In the genomic region with DNA sequence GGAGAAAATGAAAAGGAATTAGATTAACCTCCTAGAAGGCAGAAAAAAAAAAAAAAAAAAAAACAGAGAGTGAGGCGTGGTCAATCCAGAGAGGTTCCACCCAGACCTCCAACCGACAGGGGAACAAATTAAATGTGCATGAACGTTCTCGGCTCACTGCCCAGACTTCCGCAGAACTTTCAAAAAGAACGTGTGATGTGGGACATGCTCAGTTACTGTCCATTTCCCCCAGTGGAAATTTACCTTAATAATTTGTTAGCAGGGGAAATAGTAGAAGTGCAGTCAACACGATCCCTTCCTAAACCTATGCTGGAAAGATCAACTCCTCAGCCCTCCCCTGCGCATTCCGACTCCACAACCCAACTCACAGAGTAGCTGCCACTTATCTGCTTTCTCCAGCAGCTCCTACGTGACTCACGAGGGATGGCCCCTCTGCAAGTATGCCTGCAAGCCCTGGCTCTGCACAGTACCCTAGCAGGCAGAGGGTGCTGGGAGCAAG, we compare ENCODE assay signal across 8 mouse cellular contexts. TPM values are rescaled to one million over a fixed set of nuclear protein-coding genes. Genes with fewer than 3 reads are reported as not detected.
DNase-seq lines count a peak whose midpoint lies in the region; ATAC-seq and TF ChIP-seq lines count a peak whose summit lies in the region.

No protein-coding gene starts in this region.

- no peak for ATAC-seq in forebrain, embryonic 14.5 days
- peak; percentile 63 for ATAC-seq in common myeloid progenitor, adult 5-6 weeks (replicated peaks; ENCODE audit: low read depth, poor library complexity, severe bottlenecking)
- peak; percentile 84 for ATAC-seq in intestine, embryonic 16.5 days
- ATAC-seq in liver, postnatal 0 days, result peak; percentile 99

- peak; percentile 87 for TF ChIP-seq EP300 in liver, postnatal 0 days (IDR thresholded peaks at IDR 0.05; ENCODE audit: low read depth)

- DNase-seq in forebrain, embryonic 10.5 days (ENCODE audit: extremely low spot score, low spot score), result no peak
- DNase-seq in forebrain, embryonic 14.5 days (ENCODE audit: low spot score), result no peak
- DNase-seq in liver, postnatal 0 days, result peak; percentile 67
- no peak for DNase-seq in natural killer cell, adult 2 months (ENCODE audit: low spot score in 2 of 2)
- no peak for DNase-seq in Muller cell, postnatal 12 days (ENCODE audit: inconsistent ontology term)
- DNase-seq in cerebellum, adult 9-11 months, result no peak

- 0 out of 2 replicates have a peak, but pooled peaks have one; percentile 1 for TF ChIP-seq CTCF in liver, postnatal 0 days (IDR thresholded peaks at IDR 0.05; ENCODE audit: low read depth)

- no peak overlapping the region for H3K4me3 ChIP-seq in forebrain, embryonic 10.5 days
- no peak overlapping the region for H3K4me3 ChIP-seq in forebrain, embryonic 14.5 days (ENCODE audit: low read depth, low read length)
- H3K4me3 ChIP-seq in intestine, embryonic 16.5 days (ENCODE audit: low read length), result no peak overlapping the region
- peak overlapping the region; percentile 29 for H3K4me3 ChIP-seq in liver, postnatal 0 days (ENCODE audit: low read depth, low read length)

- 76% methylated on average over 11 of the region's 11 CpGs for WGBS in forebrain, embryonic 10.5 days
- WGBS in forebrain, embryonic 14.5 days, result 64% methylated on average over 11 of the region's 11 CpGs
- WGBS in intestine, embryonic 16.5 days, result 44% methylated on average over 11 of the region's 11 CpGs
- WGBS in liver, postnatal 0 days (ENCODE audit: insufficient replicate concordance), result 38% methylated on average over 11 of the region's 11 CpGs

- no peaks in the 10 kb centered on the region for H3K36me3 ChIP-seq in forebrain, embryonic 10.5 days (replicated peaks)
- no peaks in the 10 kb centered on the region for H3K36me3 ChIP-seq in forebrain, embryonic 14.5 days (ENCODE audit: control insufficient read depth, insufficient read depth, low read length)
- H3K36me3 ChIP-seq in intestine, embryonic 16.5 days (ENCODE audit: control insufficient read depth, insufficient read depth, low read length), result no peaks in the 10 kb centered on the region
- H3K36me3 ChIP-seq in liver, postnatal 0 days (replicated peaks; ENCODE audit: insufficient read depth, low read length), result no peaks in the 10 kb centered on the region

- peaks cover 42% of the 10 kb centered on the region for H3K4me1 ChIP-seq in forebrain, embryonic 10.5 days
- H3K4me1 ChIP-seq in forebrain, embryonic 14.5 days (ENCODE audit: control insufficient read depth, insufficient read depth, low read length), result no peaks in the 10 kb centered on the region
- peaks cover 24% of the 10 kb centered on the region for H3K4me1 ChIP-seq in intestine, embryonic 16.5 days (ENCODE audit: control insufficient read depth, insufficient read depth, low read length)
- peaks cover 17% of the 10 kb centered on the region for H3K4me1 ChIP-seq in liver, postnatal 0 days (ENCODE audit: insufficient read depth)

- H3K4me2 ChIP-seq in forebrain, embryonic 14.5 days (ENCODE audit: low read length), result no peak overlapping the region
- H3K4me2 ChIP-seq in intestine, embryonic 16.5 days (ENCODE audit: low read depth, low read length), result peak overlapping the region; percentile 5; the same call in 1 of the 2 replicates
- H3K4me2 ChIP-seq in liver, postnatal 0 days (ENCODE audit: low read depth, low read length), result peak overlapping the region; percentile 70

- no peaks in the 10 kb centered on the region for H3K27me3 ChIP-seq in forebrain, embryonic 10.5 days (ENCODE audit: poor library complexity, severe bottlenecking)
- H3K27me3 ChIP-seq in forebrain, embryonic 14.5 days (replicated peaks; ENCODE audit: control insufficient read depth, insufficient read depth, low read length), result no peaks in the 10 kb centered on the region
- H3K27me3 ChIP-seq in intestine, embryonic 16.5 days (replicated peaks; ENCODE audit: control insufficient read depth, insufficient read depth, low read length), result no peaks in the 10 kb centered on the region
- H3K27me3 ChIP-seq in liver, postnatal 0 days (ENCODE audit: insufficient read depth, low read length), result no peaks in the 10 kb centered on the region

- H3K9me3 ChIP-seq in forebrain, embryonic 10.5 days, result no peaks in the 10 kb centered on the region
- H3K9me3 ChIP-seq in forebrain, embryonic 14.5 days (replicated peaks; ENCODE audit: control insufficient read depth, low read length), result no peaks in the 10 kb centered on the region
- no peaks in the 10 kb centered on the region for H3K9me3 ChIP-seq in intestine, embryonic 16.5 days (ENCODE audit: control insufficient read depth, low read length)
- H3K9me3 ChIP-seq in liver, postnatal 0 days (ENCODE audit: low read length), result no peaks in the 10 kb centered on the region

- H3K27ac ChIP-seq in forebrain, embryonic 10.5 days, result peak overlapping the region; percentile 27; the same call in 1 of the 2 replicates
- H3K27ac ChIP-seq in forebrain, embryonic 14.5 days (ENCODE audit: low read depth, low read length), result no peak overlapping the region
- peak overlapping the region; percentile 60 for H3K27ac ChIP-seq in intestine, embryonic 16.5 days (ENCODE audit: low read length)
- H3K27ac ChIP-seq in liver, postnatal 0 days (ENCODE audit: low read depth), result peak overlapping the region; percentile 89

- no peak overlapping the region for H3K9ac ChIP-seq in forebrain, embryonic 14.5 days (ENCODE audit: low read length)
- no peak overlapping the region for H3K9ac ChIP-seq in intestine, embryonic 16.5 days (ENCODE audit: low read depth, low read length)
- H3K9ac ChIP-seq in liver, postnatal 0 days (replicated peaks), result peak overlapping the region; percentile 50

RNA-seq across cellular contexts. Expression of gene St6galnac3, which starts 35.1 kb away (rescaled TPM):
- polyA plus RNA-seq in forebrain, embryonic 10.5 days (2016; fragmentation: Nextera tagmentation; extraction: Ambion mirVana), result 40.0 and 40.5 TPM in 2 replicates
- 23.2 and 24.7 TPM in 2 replicates for polyA plus RNA-seq in forebrain, embryonic 14.5 days (2014; fragmentation: Nextera tagmentation; extraction: Ambion mirVana)
- total RNA-seq in common myeloid progenitor, adult 5-6 weeks (2017), result 2.7 and 14.1 TPM in 2 replicates
- polyA plus RNA-seq in intestine, embryonic 16.5 days (2015; fragmentation: Nextera tagmentation; extraction: Ambion mirVana), result 26.9 and 31.0 TPM in 2 replicates
- polyA plus RNA-seq in liver, postnatal 0 days (2015; fragmentation: Nextera tagmentation; extraction: Ambion mirVana), result 4.5 and 5.0 TPM in 2 replicates
